Mouse (Mus musculus): ENCODE data around the gene Pnldc1. TPM values are rescaled to one million over a fixed set of nuclear protein-coding genes. Genes with fewer than 3 reads are reported as not detected.
A peak's percentile ranks its signal among the peaks of the same experiment; 100 is the strongest.
"Not testable (repeated sequence)": the region's sequence is repeated elsewhere in the genome, so short reads cannot be mapped to it uniquely, and the experiment has no call there.

Gene Pnldc1
- 2.5 and 3.8 TPM in 2 replicates for polyA plus RNA-seq (2015; fragmentation: Nextera tagmentation; extraction: Ambion mirVana)

- H3K36me3 ChIP-seq = peaks cover 47% of the 10 kb centered on the region
- ATAC-seq (ENCODE audit: insufficient number of reproducible peaks, low FRiP score, low TSS enrichment, low read depth) = no peak
- H3K27ac ChIP-seq (replicated peaks) = no peak within 1 kb of the TSS
- 77% methylated on average over 35 of the region's 35 CpGs for WGBS
- no peak within 1 kb of the TSS for H3K9ac ChIP-seq
- H3K4me3 ChIP-seq (replicated peaks) = no peak within 1 kb of the TSS
- H3K27me3 ChIP-seq = no peaks in the 10 kb centered on the region
- no peaks in the 10 kb centered on the region for H3K4me1 ChIP-seq
- no peak within 1 kb of the TSS for H3K4me2 ChIP-seq (replicated peaks)
- H3K9me3 ChIP-seq (replicated peaks) = no peaks in the 10 kb centered on the region
Observed at GRCm38 (mm10) chr17:12909361-12910280, at the start of gene Pnldc1. Pnldc1 (minus strand) TSS chr17:12910230.

- not testable (repeated sequence) for H3K4me2 ChIP-seq (replicated peaks); H3K9ac ChIP-seq; H3K4me3 ChIP-seq (replicated peaks); H3K27me3 ChIP-seq; H3K27ac ChIP-seq (replicated peaks); ATAC-seq (ENCODE audit: insufficient number of reproducible peaks, low FRiP score, low TSS enrichment, low read depth); H3K9me3 ChIP-seq (replicated peaks); H3K4me1 ChIP-seq
- WGBS = 48% methylated on average over 2 of the region's 2 CpGs
- H3K36me3 ChIP-seq = peaks cover 21% of the 10 kb centered on the region; the same call in 1 of the 2 replicates
Observed at GRCm38 (mm10) chr17:12959377-12959776, 49.3 kb upstream of the Pnldc1 start.

GRCm38 (mm10) chr17:12956664-12957063 is 46.6 kb upstream of the Pnldc1 start:
- H3K9ac ChIP-seq = no peak overlapping the region
- H3K4me1 ChIP-seq = peaks cover 6% of the 10 kb centered on the region; the same call in 1 of the 2 replicates
- 95% methylated on average over 8 of the region's 8 CpGs for WGBS
- peaks cover 31% of the 10 kb centered on the region for H3K36me3 ChIP-seq
- H3K4me2 ChIP-seq (replicated peaks) = no peak overlapping the region
- no peak overlapping the region for H3K27ac ChIP-seq (replicated peaks)
- no peaks in the 10 kb centered on the region for H3K9me3 ChIP-seq (replicated peaks)
- H3K4me3 ChIP-seq (replicated peaks) = no peak overlapping the region
- ATAC-seq (ENCODE audit: insufficient number of reproducible peaks, low FRiP score, low TSS enrichment, low read depth) = no peak
- H3K27me3 ChIP-seq = no peaks in the 10 kb centered on the region

GRCm38 (mm10) chr17:12949669-12950068 is 39.6 kb upstream of the Pnldc1 start:
- ATAC-seq (ENCODE audit: insufficient number of reproducible peaks, low FRiP score, low TSS enrichment, low read depth) = no peak
- H3K4me1 ChIP-seq = no peaks in the 10 kb centered on the region
- no peaks in the 10 kb centered on the region for H3K27me3 ChIP-seq
- no peaks in the 10 kb centered on the region for H3K9me3 ChIP-seq (replicated peaks)
- H3K9ac ChIP-seq = no peak overlapping the region
- no peak overlapping the region for H3K27ac ChIP-seq (replicated peaks)
- no peak overlapping the region for H3K4me3 ChIP-seq (replicated peaks)
- no peak overlapping the region for H3K4me2 ChIP-seq (replicated peaks)
- WGBS = 92% methylated on average over 5 of the region's 5 CpGs
- peaks cover 56% of the 10 kb centered on the region for H3K36me3 ChIP-seq

- H3K4me1 ChIP-seq = peaks cover 11% of the 10 kb centered on the region
- no peak overlapping the region for H3K9ac ChIP-seq
- no peak overlapping the region for H3K4me3 ChIP-seq (replicated peaks)
- H3K4me2 ChIP-seq (replicated peaks) = no peak overlapping the region
- H3K27me3 ChIP-seq = no peaks in the 10 kb centered on the region
- H3K36me3 ChIP-seq = peaks cover 37% of the 10 kb centered on the region
- ATAC-seq (ENCODE audit: insufficient number of reproducible peaks, low FRiP score, low TSS enrichment, low read depth) = no peak
- H3K27ac ChIP-seq (replicated peaks) = no peak overlapping the region
- 91% methylated on average over 6 of the region's 6 CpGs for WGBS
- H3K9me3 ChIP-seq (replicated peaks) = no peaks in the 10 kb centered on the region
Observed at GRCm38 (mm10) chr17:12942459-12943162, 32.6 kb upstream of the Pnldc1 start.

- no peak overlapping the region for H3K27ac ChIP-seq (replicated peaks)
- H3K4me3 ChIP-seq (replicated peaks) = no peak overlapping the region
- H3K27me3 ChIP-seq = no peaks in the 10 kb centered on the region
- no peaks in the 10 kb centered on the region for H3K9me3 ChIP-seq (replicated peaks)
- no peak overlapping the region for H3K9ac ChIP-seq
- no peak overlapping the region for H3K4me2 ChIP-seq (replicated peaks)
- no peak for ATAC-seq (ENCODE audit: insufficient number of reproducible peaks, low FRiP score, low TSS enrichment, low read depth)
- H3K4me1 ChIP-seq = peaks cover 11% of the 10 kb centered on the region
- peaks cover 33% of the 10 kb centered on the region for H3K36me3 ChIP-seq
- WGBS = 68% methylated on average over 8 of the region's 8 CpGs
Observed at GRCm38 (mm10) chr17:12941543-12942260, 31.7 kb upstream of the Pnldc1 start.

GRCm38 (mm10) chr17:12940151-12940805 is 30.2 kb upstream of the Pnldc1 start, which contains the start of gene Acat3:
Acat3 (minus strand) TSS chr17:12940600.
- H3K36me3 ChIP-seq = peaks cover 23% of the 10 kb centered on the region
- peak within 1 kb of the TSS; percentile 59 for H3K4me2 ChIP-seq (replicated peaks)
- no peaks in the 10 kb centered on the region for H3K9me3 ChIP-seq (replicated peaks)
- no peak within 1 kb of the TSS for H3K27ac ChIP-seq (replicated peaks)
- H3K4me3 ChIP-seq (replicated peaks) = peak within 1 kb of the TSS; percentile 35
- H3K4me1 ChIP-seq = peaks cover 11% of the 10 kb centered on the region
- WGBS = 9% methylated on average over 27 of the region's 27 CpGs
- H3K9ac ChIP-seq = no peak within 1 kb of the TSS
- H3K27me3 ChIP-seq = no peaks in the 10 kb centered on the region
- peak; percentile 81; the same call in 1 of the 2 replicates for ATAC-seq (ENCODE audit: insufficient number of reproducible peaks, low FRiP score, low TSS enrichment, low read depth)

- H3K4me3 ChIP-seq (replicated peaks) = peak overlapping the region; percentile 35
- H3K9ac ChIP-seq; H3K9me3 ChIP-seq (replicated peaks); H3K27me3 ChIP-seq; H3K27ac ChIP-seq (replicated peaks): not testable (repeated sequence)
- 45% methylated on average over 2 of the region's 12 CpGs for WGBS
- peaks cover 11% of the 10 kb centered on the region for H3K4me1 ChIP-seq
- 0 out of 2 replicates have a peak, but pooled peaks have one; percentile 35 for ATAC-seq (ENCODE audit: insufficient number of reproducible peaks, low FRiP score, low TSS enrichment, low read depth)
- H3K4me2 ChIP-seq (replicated peaks) = peak overlapping the region; percentile 59
- H3K36me3 ChIP-seq = peaks cover 17% of the 10 kb centered on the region
Observed at GRCm38 (mm10) chr17:12939377-12940148, 29.5 kb upstream of the Pnldc1 start.

GRCm38 (mm10) chr17:12938077-12938476 is 28.0 kb upstream of the Pnldc1 start:
- Histone ChIP-seq H3K4me2 (replicated peaks) (no peak overlapping the region), H3K27me3 (no peaks in the 10 kb centered on the region), H3K27ac (replicated peaks) (no peak overlapping the region), H3K4me3 (replicated peaks) (no peak overlapping the region), H3K36me3 (peaks cover 6% of the 10 kb centered on the region), H3K9ac (no peak overlapping the region), H3K4me1 (peaks cover 11% of the 10 kb centered on the region), H3K9me3 (replicated peaks) (no peaks in the 10 kb centered on the region)
- no peak for ATAC-seq (ENCODE audit: insufficient number of reproducible peaks, low FRiP score, low TSS enrichment, low read depth)
- 44% methylated on average over 2 of the region's 2 CpGs for WGBS

- H3K27me3 ChIP-seq = no peaks in the 10 kb centered on the region
- peaks cover 11% of the 10 kb centered on the region for H3K4me1 ChIP-seq
- H3K4me2 ChIP-seq (replicated peaks) = no peak overlapping the region
- no peak overlapping the region for H3K4me3 ChIP-seq (replicated peaks)
- ATAC-seq (ENCODE audit: insufficient number of reproducible peaks, low FRiP score, low TSS enrichment, low read depth) = no peak
- H3K9me3 ChIP-seq (replicated peaks) = no peaks in the 10 kb centered on the region
- no peak overlapping the region for H3K9ac ChIP-seq
- 81% methylated on average over 2 of the region's 2 CpGs for WGBS
- H3K36me3 ChIP-seq = 0 out of 2 replicates have a peak, but pooled peaks cover under 1% of the 10 kb centered on the region
- no peak overlapping the region for H3K27ac ChIP-seq (replicated peaks)
Observed at GRCm38 (mm10) chr17:12937412-12937970, 27.5 kb upstream of the Pnldc1 start.

Data from embryonic facial prominence, embryonic 15.5 days (tissue).